Mouse (Mus musculus): ENCODE measurements around the gene BC028528. TPM values are rescaled to one million over a fixed set of nuclear protein-coding genes. Genes with fewer than 3 reads are reported as not detected.
A peak's percentile ranks its signal among the peaks of the same experiment; 100 is the strongest.

The BC028528 gene
- total RNA-seq (2012; rRNA removed), result 6.4 and 9.5 TPM in 2 replicates

DNA sequence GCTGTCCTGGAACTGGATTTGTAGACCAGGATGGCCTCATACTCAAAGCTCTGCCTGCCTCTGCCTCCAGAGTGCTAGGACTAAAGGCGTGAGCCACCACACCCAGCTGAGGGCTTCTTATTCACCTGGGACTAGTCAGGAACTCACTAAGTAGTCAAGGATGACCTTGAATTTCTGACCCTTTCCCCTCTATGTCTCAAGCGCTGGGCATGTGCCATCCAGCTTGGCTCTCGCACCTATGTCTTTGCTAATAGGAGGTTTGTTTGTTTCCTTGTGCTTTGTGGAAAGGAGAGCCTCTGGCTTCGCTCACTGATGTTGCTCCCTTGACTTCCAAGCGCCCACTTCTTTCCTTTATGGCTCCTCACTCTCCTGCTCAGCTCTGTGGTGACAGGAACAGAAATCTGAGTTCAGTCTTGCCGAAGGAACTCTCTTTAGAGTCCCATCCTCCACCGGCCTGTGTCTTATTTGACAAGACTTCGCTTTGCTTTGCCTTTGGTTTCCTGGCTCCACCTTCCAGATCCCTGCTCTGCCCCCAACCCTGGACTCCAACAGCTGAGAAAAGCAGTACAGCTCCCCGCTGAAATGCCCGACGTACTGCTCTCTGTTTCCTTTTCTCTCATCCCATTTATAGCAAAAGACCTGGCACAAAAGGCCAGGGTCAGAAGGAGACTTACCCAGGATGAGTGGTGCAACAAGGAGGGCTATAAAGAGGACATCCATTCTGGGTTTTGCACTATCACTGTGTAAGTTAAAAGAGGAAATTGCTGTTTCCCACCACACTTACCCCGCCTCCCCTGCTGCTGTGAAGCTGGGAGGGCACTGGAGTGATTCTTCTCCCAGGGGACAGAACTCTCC, at the start of gene BC028528:
Gene BC028528 (minus strand): TSS at position 795 of the 855 bp plus-strand sequence.
- Histone ChIP-seq H3K27ac (ENCODE audit: insufficient read depth, low read depth, low read length, poor library complexity, severe bottlenecking) (peak within 1 kb of the TSS; percentile 71), H3K4me3 (ENCODE audit: insufficient read depth in 1 of 2, low read depth in 1 of 2, low read length in 2 of 2, poor library complexity in 1 of 2, severe bottlenecking in 1 of 2) (peak within 1 kb of the TSS; percentile 52 to 63), H3K4me1 (ENCODE audit: control insufficient read depth in 2 of 2, insufficient read depth in 2 of 2, low read length in 2 of 2, poor library complexity in 1 of 2) (peaks cover 12 to 14% of the 10 kb centered on the region in 2 experiments), H3K9me3 (ENCODE audit: control insufficient read depth, insufficient read depth, low read depth, low read length) (no peaks in the 10 kb centered on the region), H3K9ac (ENCODE audit: insufficient read depth, low read depth, low read length, poor library complexity, severe bottlenecking) (peak within 1 kb of the TSS; percentile 41; the same call in 1 of the 2 replicates), H3K36me3 (ENCODE audit: control insufficient read depth, insufficient read depth, low read length, poor library complexity, severe bottlenecking) (peaks cover 2% of the 10 kb centered on the region; the same call in 1 of the 2 replicates)
- in situ Hi-C loops (cut with MboI; ENCODE audit: low sequenced_read_pairs in 2 of 2, unreplicated experiment in 2 of 2), result no loop called here
- no peak for TF ChIP-seq MAFK (IDR thresholded peaks at IDR 0.05; ENCODE audit: insufficient read depth, low read depth, low read length)
- no peak for TF ChIP-seq CHD2 (IDR thresholded peaks at IDR 0.05; ENCODE audit: low read depth, low read length)
- no peak for TF ChIP-seq ZC3H11A (IDR thresholded peaks at IDR 0.05; ENCODE audit: borderline replicate concordance, low read depth, low read length)
- no peak for TF ChIP-seq HCFC1 (IDR thresholded peaks at IDR 0.05; ENCODE audit: borderline replicate concordance, insufficient read depth, low read length)
- no peak for TF ChIP-seq ZNF384 (IDR thresholded peaks at IDR 0.05; ENCODE audit: low read depth, low read length)
- DNase-seq (ENCODE audit: low read depth, low spot score), result no peak

DNA sequence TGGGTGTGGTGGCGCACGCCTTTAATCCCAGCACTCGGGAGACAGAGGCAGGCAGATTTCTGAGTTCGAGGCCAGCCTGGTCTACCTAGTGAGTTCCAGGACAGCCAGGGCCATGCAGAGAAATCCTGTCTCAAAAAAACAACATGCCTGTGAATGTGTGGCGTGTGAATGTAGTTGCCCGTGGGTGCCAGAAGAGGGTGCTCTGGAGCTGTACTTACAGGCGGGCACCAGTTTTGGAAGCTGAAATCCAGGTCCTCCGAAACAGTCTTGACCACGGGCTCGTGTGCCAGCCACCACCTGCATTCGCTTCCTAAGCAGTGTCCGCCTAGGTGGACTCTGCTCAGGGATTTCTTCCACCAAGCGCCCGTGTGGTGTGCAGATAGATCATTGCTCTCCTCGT, 47.0 kb upstream of the BC028528 start:
- TF ChIP-seq ZNF384 (IDR thresholded peaks at IDR 0.05; ENCODE audit: low read depth, low read length), result no peak
- TF ChIP-seq HCFC1 (IDR thresholded peaks at IDR 0.05; ENCODE audit: borderline replicate concordance, insufficient read depth, low read length), result no peak
- TF ChIP-seq ZC3H11A (IDR thresholded peaks at IDR 0.05; ENCODE audit: borderline replicate concordance, low read depth, low read length), result 0 out of 2 replicates have a peak, but pooled peaks have one; percentile 14
- no peak for TF ChIP-seq MAFK (IDR thresholded peaks at IDR 0.05; ENCODE audit: insufficient read depth, low read depth, low read length)
- TF ChIP-seq CHD2 (IDR thresholded peaks at IDR 0.05; ENCODE audit: low read depth, low read length), result no peak
- no peaks in the 10 kb centered on the region for H3K9me3 ChIP-seq (ENCODE audit: control insufficient read depth, insufficient read depth, low read depth, low read length)
- no peak overlapping the region for H3K4me3 ChIP-seq (ENCODE audit: insufficient read depth in 1 of 2, low read depth in 1 of 2, low read length in 2 of 2, poor library complexity in 1 of 2, severe bottlenecking in 1 of 2)
- no peak overlapping the region for H3K9ac ChIP-seq (ENCODE audit: insufficient read depth, low read depth, low read length, poor library complexity, severe bottlenecking)
- in situ Hi-C loops (cut with MboI; ENCODE audit: low sequenced_read_pairs in 2 of 2, unreplicated experiment in 2 of 2), result no loop called here
- peaks cover 2 to 9% of the 10 kb centered on the region in 2 experiments; a peak in 3 of 4 replicates for H3K4me1 ChIP-seq (ENCODE audit: control insufficient read depth in 2 of 2, insufficient read depth in 2 of 2, low read length in 2 of 2, poor library complexity in 1 of 2)
- peak; percentile 53 for DNase-seq (ENCODE audit: low read depth, low spot score)
- no peak overlapping the region for H3K27ac ChIP-seq (ENCODE audit: insufficient read depth, low read depth, low read length, poor library complexity, severe bottlenecking)
- peaks cover 50% of the 10 kb centered on the region for H3K36me3 ChIP-seq (ENCODE audit: control insufficient read depth, insufficient read depth, low read length, poor library complexity, severe bottlenecking)

DNA sequence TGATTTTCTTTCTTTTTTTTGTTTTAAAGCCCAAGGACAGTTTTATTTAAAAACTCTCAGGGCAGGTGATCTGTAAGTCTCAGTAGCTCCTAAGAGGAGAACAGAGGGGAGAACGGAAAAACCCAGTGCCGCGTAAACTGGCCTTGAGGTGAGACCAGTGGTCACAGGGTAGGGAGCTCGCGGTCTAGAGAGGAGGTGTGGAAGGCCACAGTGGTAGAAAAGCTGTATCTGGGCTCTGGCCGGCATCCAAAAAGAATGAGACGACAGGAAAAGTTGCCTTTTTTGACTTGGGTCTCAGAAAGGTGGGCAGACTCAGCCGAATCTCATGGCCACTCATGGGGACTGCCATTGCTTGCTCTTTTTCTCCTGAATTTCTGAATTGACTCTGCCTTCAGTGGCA, 46.4 kb upstream of the BC028528 start:
- Histone ChIP-seq H3K4me3 (ENCODE audit: insufficient read depth in 1 of 2, low read depth in 1 of 2, low read length in 2 of 2, poor library complexity in 1 of 2, severe bottlenecking in 1 of 2) (no peak overlapping the region), H3K4me1 (ENCODE audit: control insufficient read depth in 2 of 2, insufficient read depth in 2 of 2, low read length in 2 of 2, poor library complexity in 1 of 2) (peaks cover 2 to 11% of the 10 kb centered on the region in 2 experiments; a peak in 3 of 4 replicates), H3K9ac (ENCODE audit: insufficient read depth, low read depth, low read length, poor library complexity, severe bottlenecking) (no peak overlapping the region), H3K9me3 (ENCODE audit: control insufficient read depth, insufficient read depth, low read depth, low read length) (no peaks in the 10 kb centered on the region), H3K36me3 (ENCODE audit: control insufficient read depth, insufficient read depth, low read length, poor library complexity, severe bottlenecking) (peaks cover 55% of the 10 kb centered on the region), H3K27ac (ENCODE audit: insufficient read depth, low read depth, low read length, poor library complexity, severe bottlenecking) (no peak overlapping the region)
- TF ChIP-seq CHD2 (IDR thresholded peaks at IDR 0.05; ENCODE audit: low read depth, low read length) (no peak), HCFC1 (IDR thresholded peaks at IDR 0.05; ENCODE audit: borderline replicate concordance, insufficient read depth, low read length) (no peak), MAFK (IDR thresholded peaks at IDR 0.05; ENCODE audit: insufficient read depth, low read depth, low read length) (no peak), ZNF384 (IDR thresholded peaks at IDR 0.05; ENCODE audit: low read depth, low read length) (no peak), ZC3H11A (IDR thresholded peaks at IDR 0.05; ENCODE audit: borderline replicate concordance, low read depth, low read length) (no peak)
- no peak for DNase-seq (ENCODE audit: low read depth, low spot score)
- in situ Hi-C loops (cut with MboI; ENCODE audit: low sequenced_read_pairs in 2 of 2, unreplicated experiment in 2 of 2), result no loop called here

DNA sequence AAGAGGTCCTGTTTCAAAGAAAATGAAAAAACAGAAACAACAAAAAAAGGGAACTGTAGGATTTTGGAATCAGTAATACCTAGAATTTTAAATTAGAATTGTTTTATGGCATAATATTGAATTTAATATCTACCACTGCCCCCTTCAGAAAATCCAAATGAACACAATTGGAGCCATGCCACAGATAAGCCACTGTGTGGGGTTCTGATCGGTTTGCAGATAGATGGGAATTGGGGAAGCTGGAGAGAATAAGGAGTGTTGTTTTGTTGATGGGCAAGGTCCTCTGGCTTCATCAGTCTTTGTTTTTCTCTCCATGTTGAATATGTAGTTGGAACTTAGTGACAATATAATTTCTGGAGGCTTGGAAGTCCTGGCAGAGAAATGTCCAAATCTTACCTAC, 42.6 kb upstream of the BC028528 start:
- Histone ChIP-seq H3K36me3 (ENCODE audit: control insufficient read depth, insufficient read depth, low read length, poor library complexity, severe bottlenecking) (peaks cover 35% of the 10 kb centered on the region), H3K9me3 (ENCODE audit: control insufficient read depth, insufficient read depth, low read depth, low read length) (no peaks in the 10 kb centered on the region), H3K4me1 (ENCODE audit: control insufficient read depth in 2 of 2, insufficient read depth in 2 of 2, low read length in 2 of 2, poor library complexity in 1 of 2) (peaks cover 1 to 5% of the 10 kb centered on the region in 2 experiments; a peak in 2 of 4 replicates), H3K9ac (ENCODE audit: insufficient read depth, low read depth, low read length, poor library complexity, severe bottlenecking) (no peak overlapping the region), H3K4me3 (ENCODE audit: insufficient read depth in 1 of 2, low read depth in 1 of 2, low read length in 2 of 2, poor library complexity in 1 of 2, severe bottlenecking in 1 of 2) (no peak overlapping the region), H3K27ac (ENCODE audit: insufficient read depth, low read depth, low read length, poor library complexity, severe bottlenecking) (no peak overlapping the region)
- in situ Hi-C loops (cut with MboI; ENCODE audit: low sequenced_read_pairs in 2 of 2, unreplicated experiment in 2 of 2), result no loop called here
- TF ChIP-seq ZNF384 (IDR thresholded peaks at IDR 0.05; ENCODE audit: low read depth, low read length), result no peak
- no peak for TF ChIP-seq CHD2 (IDR thresholded peaks at IDR 0.05; ENCODE audit: low read depth, low read length)
- TF ChIP-seq ZC3H11A (IDR thresholded peaks at IDR 0.05; ENCODE audit: borderline replicate concordance, low read depth, low read length), result no peak
- TF ChIP-seq HCFC1 (IDR thresholded peaks at IDR 0.05; ENCODE audit: borderline replicate concordance, insufficient read depth, low read length), result no peak
- TF ChIP-seq MAFK (IDR thresholded peaks at IDR 0.05; ENCODE audit: insufficient read depth, low read depth, low read length), result no peak
- no peak for DNase-seq (ENCODE audit: low read depth, low spot score)

All from ES-E14 (cell line).